Mouse (Mus musculus) cerebral cortex, adult 2 months (tissue): Measurements from ENCODE around the gene Col26a1.

Experiments
- WGBS: fragments of 180-500 bp; shearing (Covaris S2); methylation state at CpG from one replicate; pipeline ENCODE4 v1.1.7; 2018; 5-methylcytosine and 5-hydroxymethylcytosine counted together

Col26a1 gene

GRCm38 (mm10) chr5:136882788-136883439 is at the start of gene Col26a1:
TSS of gene Col26a1 (minus strand) at chr5:136883209.
- WGBS, result 1% methylated on average over 43 of the region's 44 CpGs

- 63% methylated on average over 14 of the region's 14 CpGs for WGBS
Observed at GRCm38 (mm10) chr5:136931896-136932295, 48.9 kb upstream of the Col26a1 start.

GRCm38 (mm10) chr5:136929073-136929472 is 46.1 kb upstream of the Col26a1 start:
- WGBS, result 20% methylated on average over 4 of the region's 4 CpGs

DNA sequence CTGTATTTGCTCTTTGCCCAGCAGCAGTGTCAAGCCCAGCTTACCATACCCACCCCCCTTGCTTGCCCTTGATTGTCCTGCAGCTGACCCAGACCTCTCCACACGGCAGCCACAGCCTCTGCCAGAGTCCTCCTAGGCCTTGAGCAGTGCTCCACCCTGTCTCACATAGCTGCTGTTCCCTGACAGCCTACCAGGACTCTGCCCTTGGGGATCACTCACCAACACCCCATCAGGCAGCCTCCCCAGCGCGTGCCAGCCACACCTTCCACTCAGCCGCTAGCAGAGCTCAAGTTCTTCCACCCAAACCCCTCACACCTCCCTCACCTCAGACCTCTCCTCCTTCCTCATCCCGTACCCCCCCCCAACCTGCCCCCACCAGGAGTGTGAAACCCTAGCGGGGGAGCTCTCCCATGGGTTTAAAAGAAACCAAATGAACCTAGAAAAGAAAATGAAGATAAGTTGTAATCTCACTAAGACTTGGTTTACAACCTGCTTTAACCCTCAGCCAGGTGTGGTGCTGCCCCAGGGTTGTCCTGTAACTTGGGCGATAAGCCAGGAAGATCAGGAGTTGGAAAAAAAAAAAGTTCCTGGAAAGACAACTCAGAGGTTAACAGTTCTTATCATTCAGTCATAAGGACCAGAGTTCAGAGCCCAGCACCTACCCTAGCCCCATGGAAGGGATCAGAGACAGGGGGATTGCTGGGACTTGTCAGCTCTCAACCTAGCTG is 40.9 kb upstream of the Col26a1 start:
- WGBS, result 86% methylated on average over 7 of the region's 7 CpGs

DNA sequence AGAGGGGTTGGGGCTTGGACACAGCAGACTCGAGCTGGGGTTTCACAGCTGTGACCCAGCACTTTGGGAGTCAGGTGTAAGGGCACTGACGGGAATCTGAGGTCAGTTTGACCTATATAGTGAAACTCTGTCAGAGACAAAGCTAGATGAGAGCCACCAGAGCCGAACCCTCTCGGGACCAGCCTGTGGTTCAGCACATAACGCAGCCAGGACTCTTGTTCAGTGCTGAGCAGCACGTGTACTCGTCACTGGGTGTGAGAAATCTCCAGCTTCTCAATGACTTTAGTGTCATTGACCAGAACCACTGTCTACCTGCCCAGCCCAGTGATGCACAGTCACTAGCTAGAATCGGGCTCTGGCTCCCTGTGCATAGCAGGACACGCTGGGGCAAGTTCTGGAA is 39.8 kb upstream of the Col26a1 start:
- 92% methylated on average over 9 of the region's 9 CpGs for WGBS

DNA sequence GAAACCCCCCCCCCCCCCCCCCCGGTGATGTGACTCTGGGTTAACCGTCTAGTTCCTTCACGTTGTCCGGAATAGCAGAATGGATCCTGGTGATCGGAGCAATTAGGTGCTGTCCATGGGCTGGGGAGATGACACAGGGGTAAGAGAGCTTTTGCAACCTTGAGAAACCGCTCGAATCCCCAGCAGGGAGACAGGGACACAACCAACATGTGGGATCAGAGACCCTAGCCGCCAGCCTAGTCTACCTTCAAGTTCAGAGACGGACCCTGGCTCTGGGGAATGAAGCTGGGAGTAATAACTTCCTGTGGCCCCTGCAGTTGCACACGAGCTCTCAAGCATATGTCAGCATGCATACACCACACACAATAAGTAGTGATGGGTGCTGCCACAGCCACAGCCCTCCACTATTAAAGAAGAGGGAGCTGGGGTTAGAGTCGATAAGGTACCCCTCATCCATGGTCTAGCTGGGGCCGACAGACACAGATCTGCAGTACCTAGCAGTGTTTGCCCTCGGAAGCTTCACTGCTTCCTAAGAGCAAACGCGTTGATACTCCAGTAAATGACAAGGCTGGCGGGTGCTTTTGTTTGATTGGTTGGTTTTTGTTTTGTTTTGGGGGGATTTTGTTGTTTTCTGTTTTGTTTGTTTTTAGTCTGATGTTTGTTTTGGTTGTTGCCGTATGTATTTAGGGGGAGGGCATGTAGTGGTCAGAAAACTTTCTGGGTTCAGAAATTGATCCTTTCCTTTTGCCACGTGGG is 36.7 kb upstream of the Col26a1 start:
- WGBS, result 16% methylated on average over 18 of the region's 18 CpGs

GRCm38 (mm10) chr5:136918655-136919472 is 35.9 kb upstream of the Col26a1 start:
- 1% methylated on average over 38 of the region's 38 CpGs for WGBS

DNA sequence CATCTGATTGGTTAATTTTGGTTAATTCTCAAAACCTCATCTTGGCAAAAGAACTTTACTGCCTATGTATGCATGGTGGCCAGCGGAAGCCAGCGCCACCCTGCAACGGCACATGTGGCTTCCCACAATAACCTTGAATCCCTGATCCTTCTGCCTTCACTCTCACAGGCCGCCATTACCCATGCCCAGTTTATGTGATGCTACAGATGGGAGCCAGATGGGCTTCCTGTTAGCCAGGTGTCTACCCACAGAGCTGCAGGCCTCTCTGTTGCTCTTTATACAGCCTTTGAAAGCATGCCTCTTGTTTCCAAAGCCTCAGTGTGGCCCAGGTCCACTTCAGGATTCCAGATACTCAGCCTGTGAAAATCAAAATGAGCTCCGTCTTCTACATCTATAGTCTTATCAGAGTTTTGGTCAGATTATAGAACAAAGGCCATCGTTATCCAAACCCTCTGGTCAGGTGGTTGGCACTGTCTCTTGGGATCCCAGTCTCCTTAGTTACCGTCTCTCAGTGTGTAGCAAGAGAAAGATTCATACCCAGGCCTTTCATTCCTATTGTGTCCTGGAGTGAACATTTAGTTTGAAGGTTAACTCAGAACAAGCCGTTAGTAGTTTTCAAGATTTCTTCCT is 34.7 kb upstream of the Col26a1 start:
- 90% methylated on average over 8 of the region's 8 CpGs for WGBS

- WGBS, result 91% methylated on average over 3 of the region's 3 CpGs
Observed at GRCm38 (mm10) chr5:136914183-136914582, 31.2 kb upstream of the Col26a1 start.

DNA sequence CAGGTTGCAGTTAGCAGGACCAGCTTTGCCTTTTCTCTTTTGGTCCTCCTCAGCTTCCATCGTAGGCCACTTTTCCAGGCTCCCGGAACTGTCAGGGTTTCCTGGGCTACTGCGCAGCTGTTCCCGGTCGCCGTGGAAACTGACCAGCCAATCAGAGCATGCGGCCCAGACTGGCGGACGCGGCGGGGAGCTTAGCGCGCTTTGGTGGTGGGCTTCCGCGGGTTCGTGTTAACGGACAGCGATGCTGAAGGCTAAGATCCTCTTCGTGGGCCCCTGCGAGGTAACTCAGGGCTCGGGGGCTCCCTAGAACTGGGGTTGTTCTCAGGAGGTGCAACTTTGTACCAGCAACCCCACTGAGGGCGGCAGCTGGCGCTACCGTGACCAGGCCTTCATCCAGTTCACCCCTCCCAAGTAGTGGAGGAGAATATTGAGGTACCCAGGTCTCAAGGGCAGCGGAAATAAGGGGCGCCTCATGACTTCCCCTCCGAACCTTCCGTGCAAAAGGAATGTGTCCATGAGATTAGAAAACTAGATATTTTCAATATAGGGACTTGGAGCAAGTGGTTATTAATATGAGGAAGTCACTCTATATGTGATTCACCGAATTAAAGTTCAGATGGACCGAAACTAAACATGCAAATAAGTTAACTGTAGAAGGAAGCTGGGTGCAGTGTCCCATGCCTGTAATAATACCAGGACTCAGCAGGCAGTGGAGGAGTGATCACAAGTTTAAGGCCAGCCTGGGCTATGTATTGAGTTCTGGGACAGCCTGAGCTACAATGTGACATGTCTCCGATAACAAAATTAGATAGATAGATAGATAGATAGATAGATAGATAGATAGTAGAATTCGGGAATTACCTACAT is 25.2 kb upstream of the Col26a1 start, which contains the start of gene Ift22:
Gene Ift22 (plus strand): TSS at position 160 of the 867 bp plus-strand sequence.
- WGBS, result 8% methylated on average over 32 of the region's 32 CpGs

DNA sequence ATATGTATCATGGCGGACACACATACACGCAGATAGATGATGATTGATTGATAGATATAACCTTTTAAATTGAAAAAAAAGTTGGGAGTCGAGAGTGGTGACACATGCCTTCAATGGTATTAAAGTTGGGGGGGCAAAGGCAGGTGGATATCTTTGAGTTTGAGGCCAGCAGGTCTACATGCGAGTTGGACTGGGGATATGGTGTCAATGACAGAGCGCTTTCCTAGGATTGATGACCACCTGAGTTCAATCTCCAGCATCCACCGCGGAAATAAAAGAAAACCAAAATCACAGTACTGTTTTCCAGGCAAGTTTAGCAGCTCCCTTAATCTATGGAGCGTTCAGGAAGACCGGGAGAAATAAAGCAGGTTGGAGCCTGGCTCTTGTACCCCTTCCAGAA is 24.6 kb upstream of the Col26a1 start:
- WGBS, result 40% methylated on average over 9 of the region's 9 CpGs

DNA sequence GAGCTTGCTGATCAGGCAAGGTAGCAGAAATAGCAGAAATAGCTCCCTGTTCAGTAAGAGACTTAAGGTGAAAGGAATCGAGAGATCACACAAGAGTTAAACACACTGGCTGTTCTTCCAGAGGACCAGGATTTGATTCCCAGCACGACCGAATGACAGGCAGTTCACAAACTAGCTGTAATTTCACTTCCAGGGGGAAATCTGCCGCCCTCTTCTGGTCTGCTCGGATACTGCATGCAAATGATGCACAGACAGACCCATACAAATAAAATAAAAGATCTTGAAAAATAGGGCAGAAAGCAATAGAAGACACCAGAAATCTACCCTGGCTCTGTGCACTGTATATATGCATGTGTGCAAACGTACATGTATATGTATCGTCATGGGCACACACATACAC is 22.6 kb upstream of the Col26a1 start:
- 49% methylated on average over 7 of the region's 7 CpGs for WGBS

DNA sequence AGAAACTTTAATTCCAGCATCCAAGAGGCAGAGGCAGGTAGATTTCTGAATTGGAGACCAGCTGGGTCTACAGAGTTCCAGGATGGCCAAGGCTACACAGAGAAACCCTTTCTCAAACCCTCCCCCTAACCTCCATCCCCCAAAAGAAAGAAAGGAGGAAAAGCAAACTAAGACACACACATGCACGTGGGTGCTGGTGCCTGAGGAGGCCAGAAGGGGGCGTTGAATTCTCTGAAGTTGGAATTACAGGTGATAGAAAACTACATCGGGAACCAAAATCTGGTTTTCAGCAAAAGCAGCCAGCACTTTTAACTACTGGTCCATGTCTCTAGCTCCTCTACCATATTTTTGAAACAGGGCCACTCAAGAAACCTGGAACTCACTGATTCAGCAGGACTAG is 21.6 kb upstream of the Col26a1 start:
- WGBS, result 61% methylated on average over 3 of the region's 3 CpGs

DNA sequence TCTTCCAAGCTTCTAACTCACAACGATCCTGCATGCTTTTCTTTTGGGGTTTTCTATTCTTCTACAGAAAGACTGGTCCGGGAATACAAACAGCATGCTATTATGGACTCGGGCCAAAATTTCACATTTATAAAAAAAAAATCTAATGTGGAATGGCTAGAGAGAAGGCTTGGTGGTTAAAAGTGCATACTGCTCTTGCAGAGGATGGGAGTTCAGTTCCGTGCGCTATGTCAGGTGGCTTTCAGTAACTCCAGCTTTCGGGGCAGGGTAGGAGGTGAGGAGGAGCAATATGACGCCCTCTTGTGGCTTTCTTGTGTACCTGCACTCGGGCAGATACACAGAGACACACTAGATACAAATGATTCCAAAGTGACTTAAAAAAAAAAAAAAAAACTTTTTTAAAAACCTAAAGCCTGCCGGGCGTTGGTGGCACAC is 12.5 kb upstream of the Col26a1 start:
- 50% methylated on average over 10 of the region's 10 CpGs for WGBS

DNA sequence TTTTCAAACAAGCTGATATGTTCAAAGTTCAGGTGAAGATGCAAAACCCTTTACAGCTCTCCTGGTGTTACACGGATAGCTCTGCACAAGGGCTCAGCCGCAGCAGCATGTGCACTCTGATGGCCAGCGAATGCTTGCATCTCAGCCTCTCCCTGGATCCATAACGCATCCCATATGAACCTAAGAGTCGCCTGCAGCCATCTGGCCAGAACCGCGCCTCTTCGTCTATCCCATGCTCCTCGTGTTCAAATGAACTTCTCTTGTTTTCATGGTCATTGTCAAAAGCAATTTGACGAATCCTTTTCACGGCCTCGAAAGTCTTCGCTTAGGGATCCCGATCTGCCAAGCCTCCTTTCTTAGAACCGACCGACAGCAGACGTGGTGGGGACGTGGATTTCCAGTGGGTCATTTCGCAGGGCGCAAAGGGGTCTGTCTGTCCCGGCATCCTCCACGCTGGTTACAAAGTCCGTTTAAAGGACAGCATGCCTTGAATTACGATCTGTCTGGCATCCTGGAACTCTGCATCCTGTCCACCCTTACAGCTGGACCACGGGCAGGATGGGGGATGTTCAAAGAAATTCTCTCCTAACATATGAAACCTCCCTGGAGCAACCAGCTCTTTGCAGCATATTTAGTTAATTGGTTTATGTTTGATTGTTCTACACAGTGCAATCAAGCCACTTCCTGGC is 12.0 kb upstream of the Col26a1 start:
- WGBS, result 72% methylated on average over 25 of the region's 25 CpGs

- 65% methylated on average over 19 of the region's 19 CpGs for WGBS
Observed at GRCm38 (mm10) chr5:136888539-136889355, 5.7 kb upstream of the Col26a1 start.

- WGBS, result 43% methylated on average over 7 of the region's 7 CpGs
Observed at GRCm38 (mm10) chr5:136886957-136887356, 3.9 kb upstream of the Col26a1 start.

DNA sequence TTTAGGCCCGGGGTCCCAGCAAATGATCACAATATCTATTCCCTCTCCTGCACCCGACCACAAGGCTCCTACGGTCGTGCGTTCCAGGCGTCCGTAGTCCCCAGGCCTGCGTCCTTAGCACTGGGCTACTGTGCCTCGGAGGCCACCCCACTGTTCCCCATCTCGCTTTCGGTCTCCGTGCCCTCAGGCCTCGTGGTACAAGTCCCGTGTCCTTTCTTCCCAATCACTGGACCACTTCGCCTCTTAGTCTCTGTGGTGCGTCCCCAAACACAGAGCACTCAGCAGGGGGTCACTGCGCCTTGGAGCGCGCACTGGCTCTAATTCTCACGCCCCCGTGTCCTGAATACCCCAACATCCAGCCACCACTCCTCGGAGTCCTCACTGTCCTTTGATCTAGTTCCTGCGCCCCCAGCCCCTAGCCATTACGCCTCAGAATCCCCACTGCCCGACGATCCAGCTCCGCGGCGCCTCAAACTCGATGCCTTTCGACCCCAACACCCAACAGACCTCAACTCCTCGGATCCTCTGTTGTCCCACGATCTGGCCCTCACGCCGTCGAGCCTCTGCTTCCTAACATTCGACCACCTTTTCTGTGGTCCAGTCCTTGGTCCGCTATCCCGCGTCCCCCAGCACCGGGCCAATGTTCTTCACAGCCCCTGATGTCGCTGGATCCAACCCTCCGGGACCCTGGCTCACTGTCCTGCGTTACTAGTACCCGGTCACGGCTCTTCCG is 788 bp downstream of the Col26a1 start:
- WGBS, result 5% methylated on average over 47 of the region's 47 CpGs
